Mouse (Mus musculus) testis, adult 2 months (tissue): ENCODE results near the gene Nav3.

Experiments
- CTCF ChIP-seq: fragments of 200-500 bp; IDR thresholded peaks from 2 replicates; pipeline ENCODE4 v1.5.1; 2012; ENCODE audit warnings: low read depth, mild to moderate bottlenecking, inconsistent platforms, low read length, moderate library complexity; ENCODE audit not compliant: control insufficient read depth, insufficient read depth, insufficient replicate concordance
- POLR2A ChIP-seq: fragments of 200-500 bp; IDR thresholded peaks from 2 replicates; pipeline ENCODE4 v1.6.1; 2012; ENCODE audit warnings: low read depth, mild to moderate bottlenecking, inconsistent platforms, low read length, moderate library complexity; ENCODE audit not compliant: control insufficient read depth

DNA sequence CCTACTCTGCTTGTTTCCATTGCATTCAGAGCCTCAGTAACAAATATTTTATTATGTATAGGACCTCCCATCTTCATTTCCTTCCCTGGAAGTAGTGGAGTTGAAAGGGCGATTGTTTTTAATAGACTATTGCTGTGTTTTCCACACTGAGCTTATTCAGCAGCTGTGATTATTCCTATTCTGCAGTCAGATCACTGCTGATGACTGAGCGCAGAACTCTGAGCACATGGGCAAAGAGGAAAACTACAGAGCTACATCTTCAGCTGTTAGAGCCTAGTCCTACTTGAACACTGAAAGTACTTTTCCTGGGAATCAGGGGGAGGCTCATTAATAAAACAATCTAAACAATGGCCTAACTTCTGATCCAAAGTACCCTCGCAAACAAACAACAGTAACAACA is 23.2 kb upstream of the Nav3 start:
- TF ChIP-seq POLR2A: no peak
- TF ChIP-seq CTCF: no peak
